Mouse (Mus musculus): Measurements from ENCODE around the gene Zbp1. TPM values are rescaled to one million over a fixed set of nuclear protein-coding genes. Genes with fewer than 3 reads are reported as not detected.

The Zbp1 gene
- polyA plus RNA-seq, 2 experiments: 0.33 to 0.69 TPM

- no peak for DNase-seq (ENCODE audit: low spot score)
- 69% methylated on average over 8 of the region's 8 CpGs for WGBS
- H3K4me2 ChIP-seq (replicated peaks; ENCODE audit: low read depth, low read length, severe bottlenecking): no peak overlapping the region
Measured at GRCm38 (mm10) chr2:173246688-173247087, 28.0 kb upstream of the Zbp1 start.

GRCm38 (mm10) chr2:173245258-173245657 lies 26.5 kb upstream of the Zbp1 start:
- H3K27me3 ChIP-seq (ENCODE audit: control insufficient read depth, insufficient read depth, low read length): no peaks in the 10 kb centered on the region
- H3K36me3 ChIP-seq (ENCODE audit: control insufficient read depth, insufficient read depth, low read length): no peaks in the 10 kb centered on the region
- no peaks in the 10 kb centered on the region for H3K9me3 ChIP-seq (ENCODE audit: control insufficient read depth, low read length)
- no peak for TF ChIP-seq POLR2A (IDR thresholded peaks at IDR 0.05; ENCODE audit: borderline replicate concordance, extremely low read depth, insufficient read depth, insufficient read length)
- H3K27ac ChIP-seq (replicated peaks; ENCODE audit: low read depth, low read length): no peak overlapping the region
- 84% methylated on average over 20 of the region's 20 CpGs for whole genome bisulfite sequencing
- DNase-seq (ENCODE audit: low spot score) (no peak), ATAC-seq (ENCODE audit: low FRiP score, low read depth) (no peak)
- H3K4me2 ChIP-seq (replicated peaks; ENCODE audit: low read depth, low read length, severe bottlenecking): no peak overlapping the region
- H3K9ac ChIP-seq (ENCODE audit: low read depth, low read length, severe bottlenecking): no peak overlapping the region
- H3K4me1 ChIP-seq (ENCODE audit: control insufficient read depth, insufficient read depth, low read length): peaks cover 37% of the 10 kb centered on the region
- no peak overlapping the region for H3K4me3 ChIP-seq (replicated peaks; ENCODE audit: low read length)

More at GRCm38 (mm10) chr2:173246688-173247087, 28.0 kb upstream of the Zbp1 start:
- H3K27ac ChIP-seq (replicated peaks; ENCODE audit: low read depth, low read length): no peak overlapping the region
- no peak for ATAC-seq (ENCODE audit: low FRiP score, low read depth)
- no peaks in the 10 kb centered on the region for H3K27me3 ChIP-seq (ENCODE audit: control insufficient read depth, insufficient read depth, low read length)
- H3K9me3 ChIP-seq (ENCODE audit: control insufficient read depth, low read length): no peaks in the 10 kb centered on the region
- H3K4me3 ChIP-seq (replicated peaks; ENCODE audit: low read length): no peak overlapping the region
- peaks cover 51% of the 10 kb centered on the region for H3K4me1 ChIP-seq (ENCODE audit: control insufficient read depth, insufficient read depth, low read length)
- TF ChIP-seq POLR2A (IDR thresholded peaks at IDR 0.05; ENCODE audit: borderline replicate concordance, extremely low read depth, insufficient read depth, insufficient read length): no peak
- H3K9ac ChIP-seq (ENCODE audit: low read depth, low read length, severe bottlenecking): no peak overlapping the region
- H3K36me3 ChIP-seq (ENCODE audit: control insufficient read depth, insufficient read depth, low read length): no peaks in the 10 kb centered on the region

GRCm38 (mm10) chr2:173244108-173244507 lies 25.4 kb upstream of the Zbp1 start:
- Histone ChIP-seq H3K9me3 (ENCODE audit: control insufficient read depth, low read length) (no peaks in the 10 kb centered on the region), H3K27ac (replicated peaks; ENCODE audit: low read depth, low read length) (no peak overlapping the region), H3K27me3 (ENCODE audit: control insufficient read depth, insufficient read depth, low read length) (no peaks in the 10 kb centered on the region), H3K4me3 (replicated peaks; ENCODE audit: low read length) (no peak overlapping the region), H3K36me3 (ENCODE audit: control insufficient read depth, insufficient read depth, low read length) (no peaks in the 10 kb centered on the region), H3K9ac (ENCODE audit: low read depth, low read length, severe bottlenecking) (no peak overlapping the region), H3K4me2 (replicated peaks; ENCODE audit: low read depth, low read length, severe bottlenecking) (no peak overlapping the region), H3K4me1 (ENCODE audit: control insufficient read depth, insufficient read depth, low read length) (peaks cover 27% of the 10 kb centered on the region)
- 61% methylated on average over 3 of the region's 3 CpGs for WGBS
- ATAC-seq (ENCODE audit: low FRiP score, low read depth): no peak
- DNase-seq (ENCODE audit: low spot score): no peak
- no peak for TF ChIP-seq POLR2A (IDR thresholded peaks at IDR 0.05; ENCODE audit: borderline replicate concordance, extremely low read depth, insufficient read depth, insufficient read length)

GRCm38 (mm10) chr2:173243616-173244015 lies 24.9 kb upstream of the Zbp1 start:
- H3K4me3 ChIP-seq (replicated peaks; ENCODE audit: low read length): no peak overlapping the region
- no peaks in the 10 kb centered on the region for H3K36me3 ChIP-seq (ENCODE audit: control insufficient read depth, insufficient read depth, low read length)
- no peak for DNase-seq (ENCODE audit: low spot score)
- peaks cover 31% of the 10 kb centered on the region for H3K4me1 ChIP-seq (ENCODE audit: control insufficient read depth, insufficient read depth, low read length)
- no peak for TF ChIP-seq POLR2A (IDR thresholded peaks at IDR 0.05; ENCODE audit: borderline replicate concordance, extremely low read depth, insufficient read depth, insufficient read length)
- H3K4me2 ChIP-seq (replicated peaks; ENCODE audit: low read depth, low read length, severe bottlenecking): no peak overlapping the region
- H3K27me3 ChIP-seq (ENCODE audit: control insufficient read depth, insufficient read depth, low read length): no peaks in the 10 kb centered on the region
- ATAC-seq (ENCODE audit: low FRiP score, low read depth): no peak
- no peak overlapping the region for H3K27ac ChIP-seq (replicated peaks; ENCODE audit: low read depth, low read length)
- no peaks in the 10 kb centered on the region for H3K9me3 ChIP-seq (ENCODE audit: control insufficient read depth, low read length)
- H3K9ac ChIP-seq (ENCODE audit: low read depth, low read length, severe bottlenecking): no peak overlapping the region
- 68% methylated on average over 9 of the region's 9 CpGs for WGBS

GRCm38 (mm10) chr2:173242874-173243273 lies 24.2 kb upstream of the Zbp1 start:
- Histone ChIP-seq H3K36me3 (ENCODE audit: control insufficient read depth, insufficient read depth, low read length) (no peaks in the 10 kb centered on the region), H3K27ac (replicated peaks; ENCODE audit: low read depth, low read length) (no peak overlapping the region), H3K4me2 (replicated peaks; ENCODE audit: low read depth, low read length, severe bottlenecking) (no peak overlapping the region), H3K27me3 (ENCODE audit: control insufficient read depth, insufficient read depth, low read length) (no peaks in the 10 kb centered on the region), H3K9ac (ENCODE audit: low read depth, low read length, severe bottlenecking) (no peak overlapping the region), H3K4me3 (replicated peaks; ENCODE audit: low read length) (no peak overlapping the region), H3K9me3 (ENCODE audit: control insufficient read depth, low read length) (no peaks in the 10 kb centered on the region), H3K4me1 (ENCODE audit: control insufficient read depth, insufficient read depth, low read length) (peaks cover 34% of the 10 kb centered on the region)
- WGBS: 32% methylated on average over 12 of the region's 12 CpGs
- TF ChIP-seq POLR2A (IDR thresholded peaks at IDR 0.05; ENCODE audit: borderline replicate concordance, extremely low read depth, insufficient read depth, insufficient read length): no peak
- ATAC-seq (ENCODE audit: low FRiP score, low read depth): peak; percentile 27; the same call in 1 of the 2 replicates
- DNase-seq (ENCODE audit: low spot score): no peak

- no peaks in the 10 kb centered on the region for H3K9me3 ChIP-seq (ENCODE audit: control insufficient read depth, low read length)
- no peak overlapping the region for H3K4me3 ChIP-seq (replicated peaks; ENCODE audit: low read length)
- H3K9ac ChIP-seq (ENCODE audit: low read depth, low read length, severe bottlenecking): no peak overlapping the region; the same call in 1 of the 2 replicates
- WGBS: 33% methylated on average over 9 of the region's 9 CpGs
- ATAC-seq (ENCODE audit: low FRiP score, low read depth) (no peak), DNase-seq (ENCODE audit: low spot score) (no peak)
- H3K36me3 ChIP-seq (ENCODE audit: control insufficient read depth, insufficient read depth, low read length): no peaks in the 10 kb centered on the region
- H3K4me1 ChIP-seq (ENCODE audit: control insufficient read depth, insufficient read depth, low read length): peaks cover 44% of the 10 kb centered on the region
- no peak overlapping the region for H3K27ac ChIP-seq (replicated peaks; ENCODE audit: low read depth, low read length)
- TF ChIP-seq POLR2A (IDR thresholded peaks at IDR 0.05; ENCODE audit: borderline replicate concordance, extremely low read depth, insufficient read depth, insufficient read length): no peak
- no peaks in the 10 kb centered on the region for H3K27me3 ChIP-seq (ENCODE audit: control insufficient read depth, insufficient read depth, low read length)
- H3K4me2 ChIP-seq (replicated peaks; ENCODE audit: low read depth, low read length, severe bottlenecking): no peak overlapping the region
Measured at GRCm38 (mm10) chr2:173240738-173241137, 22.0 kb upstream of the Zbp1 start.
